Mouse (Mus musculus) left cerebral cortex, adult 9 months (tissue): ENCODE data around the gene Ibtk.

Experiments
- DNase-seq, 2 experiments: peaks; one replicate each; pipeline ENCODE4 v3.0.0; 2022; ENCODE audit warnings: low spot score in 2 of 2

Ibtk gene

GRCm38 (mm10) chr9:85701981-85702380 lies 47.2 kb downstream of the Ibtk start:
- DNase-seq: no peak

- peak in 1 of 2 experiments; percentile 19 for DNase-seq
These were observed 53.5 kb downstream of the Ibtk start for GRCm38 (mm10) chr9:85695606-85696005.

- no peak for DNase-seq
These were observed 55.7 kb downstream of the Ibtk start for GRCm38 (mm10) chr9:85693231-85694116.

DNA sequence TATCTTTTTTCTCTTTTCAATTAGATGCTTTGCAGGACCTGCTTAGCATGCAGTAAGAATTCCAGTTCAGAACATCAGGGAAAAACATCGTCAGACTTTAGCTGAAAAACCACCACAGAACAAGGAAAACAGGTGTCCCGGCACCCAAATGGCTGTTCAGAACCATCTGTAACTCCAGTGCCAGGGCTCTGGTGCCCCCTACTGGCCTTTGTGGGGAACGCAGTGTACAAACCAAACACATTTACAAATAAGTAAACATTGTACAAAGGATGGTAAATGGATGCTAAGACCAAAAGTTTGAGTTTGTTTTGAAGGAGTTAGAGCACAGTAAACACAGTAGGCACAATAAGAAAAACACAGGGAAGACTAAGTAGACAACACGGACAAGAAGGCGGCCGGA lies 64.1 kb downstream of the Ibtk start:
- DNase-seq: no peak

DNA sequence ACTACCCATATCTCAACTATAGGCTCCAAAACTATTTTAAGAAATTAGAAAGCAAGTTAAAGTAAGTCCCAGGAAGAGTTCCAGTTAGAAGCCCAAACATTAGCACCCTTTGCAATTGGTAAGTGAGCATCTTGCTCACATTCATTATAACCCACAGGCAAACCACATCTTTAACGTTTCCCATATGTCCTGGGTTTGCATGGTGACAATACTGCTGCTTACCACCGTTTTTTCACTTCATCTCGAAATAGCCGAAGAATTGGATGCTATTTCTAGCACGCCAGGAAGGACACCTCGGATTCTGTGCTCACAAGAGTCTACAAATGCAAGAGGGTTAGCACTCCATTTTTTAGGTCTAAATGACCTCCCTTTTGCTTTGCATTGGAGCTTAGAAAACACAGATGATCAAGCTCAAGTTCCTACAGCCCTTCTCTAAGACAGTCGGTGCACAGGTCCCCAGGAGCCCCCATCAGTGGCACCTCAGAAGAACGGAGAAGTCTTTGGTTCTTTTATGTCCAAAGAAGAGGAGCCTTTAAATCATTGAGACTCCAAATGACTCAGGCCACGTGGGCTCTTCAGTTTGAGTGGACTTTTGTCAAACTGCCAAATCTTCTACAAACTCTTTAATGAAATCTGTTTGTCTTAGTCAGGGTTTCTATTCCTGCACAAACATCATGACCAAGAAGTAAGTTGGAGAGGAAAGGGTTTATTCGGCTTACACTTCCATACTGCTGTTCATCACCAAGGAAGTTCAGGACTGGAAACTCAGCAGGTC lies 73.8 kb downstream of the Ibtk start:
- DNase-seq: peak in 1 of 2 experiments; percentile 46

GRCm38 (mm10) chr9:85673907-85674481 lies 75.1 kb downstream of the Ibtk start:
- peak; percentile 35 to 56 for DNase-seq

GRCm38 (mm10) chr9:85671582-85672331 lies 77.4 kb downstream of the Ibtk start:
- DNase-seq: no peak

DNA sequence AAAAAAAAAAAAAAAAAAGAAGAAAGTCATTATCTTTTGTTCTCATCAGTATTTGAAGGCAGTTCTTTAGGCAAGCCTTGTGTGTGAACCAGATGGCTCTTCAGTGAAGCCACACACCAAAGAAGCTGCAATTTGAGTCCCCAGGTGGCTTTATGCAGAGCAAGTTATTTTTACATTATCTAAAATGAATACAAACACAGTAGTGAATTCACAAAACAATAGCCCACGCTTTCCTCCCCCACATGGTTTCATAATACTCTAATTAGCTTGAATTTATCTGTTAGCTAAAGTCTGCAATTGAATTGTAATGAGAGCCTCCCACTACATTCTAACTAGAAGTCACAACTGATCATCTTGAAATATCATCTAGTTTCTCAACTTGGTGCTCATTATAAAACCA lies 84.8 kb downstream of the Ibtk start:
- peak; percentile 20 to 29 for DNase-seq

DNA sequence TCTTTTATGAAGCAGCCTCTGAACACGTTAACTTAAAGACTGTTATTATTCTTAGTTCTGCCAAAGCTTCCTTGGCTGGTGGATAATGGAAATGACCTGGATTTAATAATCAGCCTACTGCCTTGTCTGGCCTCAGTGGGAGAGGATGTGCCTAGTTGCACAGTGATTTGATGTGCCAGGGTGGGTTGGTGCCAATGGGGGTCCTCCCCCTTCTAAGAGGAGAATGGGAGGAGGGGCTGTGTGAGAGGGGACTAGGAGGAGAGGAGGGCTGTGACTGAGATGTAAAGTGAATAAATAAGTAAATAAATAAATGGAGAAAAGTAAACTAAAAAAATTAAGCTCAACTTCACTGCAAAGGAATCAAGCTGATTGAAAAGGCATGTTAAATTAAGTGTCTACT lies 85.3 kb downstream of the Ibtk start:
- no peak for DNase-seq

DNA sequence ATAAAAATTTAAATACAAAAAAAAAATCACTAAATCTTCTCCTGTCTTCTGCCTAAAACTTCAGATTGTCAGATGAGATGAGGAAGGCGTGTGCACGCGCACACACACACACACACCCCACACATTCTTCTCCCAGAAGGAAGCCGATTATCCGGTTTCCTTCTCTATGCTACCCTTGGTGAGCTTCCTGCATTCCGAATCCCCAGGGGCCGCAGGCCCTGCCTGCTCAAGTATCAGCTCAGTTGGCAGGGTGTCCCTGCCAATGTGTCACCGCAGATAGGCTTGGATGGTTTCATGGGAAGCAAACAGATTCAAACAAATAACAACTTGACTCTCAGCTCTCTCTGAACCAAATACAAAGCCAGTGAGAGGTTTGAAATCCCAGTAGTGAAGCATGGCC lies 86.0 kb downstream of the Ibtk start:
- DNase-seq: no peak

DNA sequence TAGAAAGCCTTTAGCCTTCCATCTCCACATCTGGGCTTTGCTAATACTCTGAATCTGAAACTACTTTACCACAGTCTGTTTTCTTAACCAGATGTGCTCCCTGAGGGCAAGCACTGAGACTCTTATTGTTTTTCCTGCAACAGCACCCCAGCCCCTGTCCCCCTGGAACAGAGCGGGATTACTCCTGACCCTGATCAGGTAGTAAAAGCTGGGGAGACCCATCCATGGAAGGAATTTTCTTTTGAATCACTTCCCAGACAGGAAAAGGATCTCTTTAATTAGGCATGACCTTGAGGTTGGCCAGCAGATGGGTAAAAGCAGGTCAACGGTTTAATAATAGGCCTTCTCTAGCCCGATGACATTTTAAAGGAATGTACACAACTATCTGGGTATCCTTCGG lies 95.7 kb downstream of the Ibtk start:
- no peak for DNase-seq

- DNase-seq: no peak
These were observed 110.9 kb downstream of the Ibtk start for GRCm38 (mm10) chr9:85638276-85638675.
